Mouse (Mus musculus): ENCODE measurements around the gene Zfp873. TPM values are rescaled to one million over a fixed set of nuclear protein-coding genes. Genes with fewer than 3 reads are reported as not detected.

The Zfp873 gene
- polyA plus RNA-seq, 1 experiment from 2014 or later = 16.9 TPM

Other genes with a start within 250 kb of the Zfp873 start
- 3.3 and 4.7 TPM in 2 replicates for gene Gm4767, start 235.9 kb upstream of the Zfp873 start, polyA plus RNA-seq (2014; fragmentation: Nextera tagmentation; extraction: Ambion mirVana)
- gene Gm32687, start 184.2 kb upstream of the Zfp873 start, polyA plus RNA-seq (2014; fragmentation: Nextera tagmentation; extraction: Ambion mirVana) = 12.2 and 13.0 TPM in 2 replicates
- gene Zfp781, start 117.6 kb upstream of the Zfp873 start, polyA plus RNA-seq (2014; fragmentation: Nextera tagmentation; extraction: Ambion mirVana) = 6.2 and 8.0 TPM in 2 replicates
- gene BC024063, start 35.2 kb downstream of the Zfp873 start, polyA plus RNA-seq (2014; fragmentation: Nextera tagmentation; extraction: Ambion mirVana) = 8.4 and 8.6 TPM in 2 replicates
- gene AU041133, start 79.9 kb downstream of the Zfp873 start, polyA plus RNA-seq (2014; fragmentation: Nextera tagmentation; extraction: Ambion mirVana) = 6.2 and 10.6 TPM in 2 replicates
- gene Zfp938, start 193.2 kb downstream of the Zfp873 start, polyA plus RNA-seq (2014; fragmentation: Nextera tagmentation; extraction: Ambion mirVana) = 17.2 and 19.2 TPM in 2 replicates